Mouse (Mus musculus): ENCODE data around the gene Zc3h14.

DNA sequence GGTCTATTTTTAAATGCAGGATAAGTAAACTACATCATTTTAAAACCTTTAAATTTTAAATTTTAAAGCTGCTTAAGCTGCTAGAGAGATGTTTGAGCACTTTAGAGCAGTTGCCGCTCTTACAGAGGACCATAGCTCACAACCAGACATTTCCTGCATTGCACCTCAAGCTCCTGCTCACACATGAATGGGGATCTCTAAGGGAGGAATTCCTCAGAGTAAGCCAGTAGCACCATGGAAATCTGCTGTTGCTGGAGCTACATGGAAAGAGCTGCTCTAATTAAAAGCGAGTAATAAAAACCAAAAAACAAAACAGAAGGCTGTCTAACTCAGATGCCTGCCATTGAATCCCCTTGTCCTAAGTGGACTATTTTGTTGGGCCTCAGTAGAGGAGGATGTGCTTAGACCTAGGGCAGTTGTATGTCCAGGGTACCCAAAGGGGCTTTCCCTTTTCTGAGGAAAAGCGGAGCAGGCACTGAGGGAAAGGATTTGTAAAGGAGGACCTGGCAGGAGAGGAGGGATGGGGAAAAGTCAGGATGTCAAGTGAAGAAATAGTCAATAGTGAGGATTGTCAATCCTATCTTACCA is 49.1 kb downstream of the Zc3h14 start:
- TF ChIP-seq HCFC1 (IDR thresholded peaks at IDR 0.05; ENCODE audit: borderline replicate concordance, insufficient read depth, low read length) (no peak), ZC3H11A (IDR thresholded peaks at IDR 0.05; ENCODE audit: borderline replicate concordance, low read depth, low read length) (no peak), ZNF384 (IDR thresholded peaks at IDR 0.05; ENCODE audit: low read depth, low read length) (no peak), MAFK (IDR thresholded peaks at IDR 0.05; ENCODE audit: insufficient read depth, low read depth, low read length) (no peak)

Measured in ES-E14 (cell line).